Mouse (Mus musculus): ENCODE measurements at regions not wholly inside any gene's neighbourhood (a gene's known extent, or its start where the extent isn't known, plus 50 kb on each side); places are given as distances from the start of the nearest gene placed in this dataset.
A peak's percentile ranks its signal among the peaks of the same experiment; 100 is the strongest.

DNA sequence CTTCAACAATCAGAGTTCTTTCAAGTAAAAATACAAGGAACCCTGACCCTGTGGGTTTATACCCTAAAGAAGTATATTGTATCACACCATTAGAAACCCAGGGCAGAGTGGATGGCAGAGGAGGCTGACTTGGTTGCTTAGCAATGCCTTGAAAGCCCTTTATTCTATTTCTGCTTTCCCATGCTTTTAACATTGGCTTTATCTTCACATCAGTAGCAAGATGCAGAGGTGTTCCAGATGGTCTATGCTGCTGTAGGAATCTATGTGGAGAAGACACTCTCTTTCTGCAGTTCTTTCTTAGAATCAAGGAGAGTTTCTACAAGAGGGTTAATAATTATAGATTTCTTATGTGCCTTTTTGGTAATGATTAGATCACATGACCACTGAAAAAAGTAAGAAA, 313.7 kb downstream of the Pik3r1 start:
- TF ChIP-seq GATA4 (IDR thresholded peaks at IDR 0.05; ENCODE audit: insufficient replicate concordance, low read length): no peak

DNA sequence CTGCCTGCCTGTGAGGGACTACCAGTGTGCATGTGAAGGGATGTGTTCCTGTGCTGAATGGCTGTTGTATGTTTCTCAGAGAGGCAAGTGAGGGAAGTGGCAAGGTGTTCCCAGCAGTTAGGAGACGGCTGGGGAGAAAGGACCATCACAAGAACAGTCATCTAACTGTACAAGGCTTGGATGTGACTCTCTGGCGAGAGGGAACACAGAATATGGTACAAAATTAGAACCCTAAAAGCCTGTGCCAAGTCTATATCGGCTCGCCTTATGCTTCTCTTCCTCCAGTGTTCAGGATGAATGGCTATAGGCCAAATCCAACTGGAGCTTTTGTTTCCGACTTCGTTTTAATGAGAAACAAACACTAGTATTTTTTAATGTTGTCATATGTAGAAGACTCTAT, 317.5 kb downstream of the Pik3r1 start:
- TF ChIP-seq GATA4 (IDR thresholded peaks at IDR 0.05; ENCODE audit: insufficient replicate concordance, low read length): no peak

DNA sequence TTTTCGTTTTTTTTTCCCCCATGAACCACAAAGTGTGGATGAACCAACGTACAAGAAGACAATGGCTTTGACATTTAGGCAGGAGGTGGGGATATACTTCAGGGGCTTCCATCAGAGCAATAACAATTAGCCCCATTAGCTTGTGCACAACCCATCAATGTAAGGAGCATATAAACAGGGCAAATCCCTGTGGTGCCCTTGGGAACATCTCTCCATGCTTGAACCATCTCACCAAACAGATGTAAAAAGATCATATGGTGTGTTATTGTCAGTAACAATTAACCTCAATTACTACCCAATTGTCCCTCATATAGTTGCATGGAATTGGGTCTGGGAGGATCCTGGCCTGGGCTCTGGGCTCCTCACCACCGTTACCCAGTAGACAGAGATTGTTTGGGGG, 328.5 kb downstream of the Pik3r1 start:
- no peak for TF ChIP-seq GATA4 (IDR thresholded peaks at IDR 0.05; ENCODE audit: insufficient replicate concordance, low read length)

DNA sequence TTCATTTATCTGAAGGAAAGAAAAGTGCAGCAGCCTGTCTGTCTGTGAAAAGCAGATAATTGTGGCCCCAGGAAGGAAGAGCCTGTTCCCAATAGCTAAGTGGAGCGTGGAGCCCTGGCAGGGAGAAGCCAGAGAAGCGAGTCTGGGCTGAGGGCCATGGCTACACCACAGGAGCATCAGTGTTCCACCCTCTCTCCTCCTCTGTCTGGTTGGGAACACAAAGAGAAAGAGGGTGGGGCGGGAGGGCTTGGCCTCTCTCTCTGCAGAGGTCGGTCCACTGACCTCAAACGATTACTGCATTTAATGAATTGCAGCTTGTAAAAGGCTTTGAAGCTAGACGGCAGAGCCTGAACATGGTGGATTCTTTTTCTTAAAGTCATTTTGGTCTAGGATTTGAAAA, 329.0 kb downstream of the Pik3r1 start:
- no peak for TF ChIP-seq GATA4 (IDR thresholded peaks at IDR 0.05; ENCODE audit: insufficient replicate concordance, low read length)

DNA sequence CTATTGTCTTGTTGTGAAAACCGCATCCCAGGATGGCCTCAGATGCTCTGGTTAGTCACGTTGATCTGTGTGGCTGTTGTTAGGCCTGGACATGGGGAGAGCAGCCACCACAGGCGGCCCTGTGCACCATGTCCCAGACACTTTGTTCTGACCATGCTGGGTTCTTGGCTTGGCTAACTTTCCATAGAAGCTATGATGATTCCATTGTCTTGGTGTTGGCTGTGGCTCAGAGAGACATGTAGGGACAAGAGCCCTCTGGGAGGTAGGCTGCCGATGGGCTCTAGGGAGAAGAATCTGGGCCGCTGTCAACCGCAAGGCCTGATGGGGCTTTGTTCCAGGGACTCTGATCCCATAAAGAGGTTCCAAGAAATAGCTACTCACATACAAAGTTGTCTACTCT, 334.9 kb downstream of the Pik3r1 start:
- TF ChIP-seq GATA4 (IDR thresholded peaks at IDR 0.05; ENCODE audit: insufficient replicate concordance, low read length): no peak

DNA sequence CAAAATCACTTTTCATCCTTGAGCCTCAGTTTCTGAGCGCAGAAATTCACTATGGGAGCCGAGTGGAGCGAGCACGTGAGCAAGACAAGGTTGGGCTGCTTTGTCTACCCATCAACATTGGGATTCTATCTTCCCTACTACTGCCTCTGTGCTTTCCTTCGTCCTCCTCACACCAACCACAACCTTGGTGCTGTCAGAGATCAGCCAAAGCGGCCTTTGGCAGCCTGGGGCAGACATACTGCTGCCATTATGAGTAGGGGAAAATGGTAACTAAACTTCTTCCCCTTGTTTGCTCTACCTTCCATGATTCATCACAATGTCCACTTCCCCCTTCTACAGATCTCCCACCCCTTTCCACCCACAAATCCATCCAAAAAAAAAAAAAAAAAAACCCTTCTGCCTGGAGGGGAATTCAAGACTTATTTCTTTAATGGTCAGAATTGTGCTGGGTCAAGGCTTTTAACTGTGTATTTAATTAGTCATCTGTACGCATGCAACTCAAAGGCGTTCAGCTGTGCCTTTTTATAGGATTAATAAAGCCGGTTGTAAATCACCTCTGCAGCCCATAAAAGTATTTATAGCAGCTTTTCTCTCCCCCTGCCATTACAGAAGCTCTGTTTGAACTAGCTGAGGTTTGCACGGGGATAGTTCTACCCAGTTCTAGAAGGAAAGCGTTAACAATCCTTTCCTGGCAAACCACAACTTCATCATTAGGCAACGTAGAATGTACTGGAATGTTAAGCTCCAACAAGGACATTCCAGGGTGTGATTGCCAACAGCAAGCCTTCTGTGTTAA, 340.4 kb downstream of the Pik3r1 start:
- no peak for TF ChIP-seq GATA4 (IDR thresholded peaks at IDR 0.05; ENCODE audit: insufficient replicate concordance, low read length)

DNA sequence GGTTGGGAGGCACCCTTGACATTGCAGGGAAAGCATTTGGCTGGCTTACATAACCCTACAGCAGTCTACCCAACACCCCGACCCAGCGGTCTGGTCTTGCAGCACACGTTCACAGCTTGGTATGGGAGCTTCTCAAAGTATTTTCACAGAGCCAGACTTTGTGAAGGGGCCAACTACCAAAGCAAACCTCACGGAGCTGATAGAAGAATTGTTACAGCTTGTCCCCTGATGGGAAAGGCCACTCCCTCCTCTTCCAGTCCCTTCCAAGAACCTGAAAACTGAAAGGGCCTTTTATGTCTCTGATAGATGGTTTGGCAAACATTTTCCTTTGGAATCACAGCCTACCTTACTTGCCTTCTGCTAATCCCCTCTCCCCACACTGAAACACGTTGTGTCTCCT, 341.6 kb downstream of the Pik3r1 start:
- TF ChIP-seq GATA4 (IDR thresholded peaks at IDR 0.05; ENCODE audit: insufficient replicate concordance, low read length): no peak

DNA sequence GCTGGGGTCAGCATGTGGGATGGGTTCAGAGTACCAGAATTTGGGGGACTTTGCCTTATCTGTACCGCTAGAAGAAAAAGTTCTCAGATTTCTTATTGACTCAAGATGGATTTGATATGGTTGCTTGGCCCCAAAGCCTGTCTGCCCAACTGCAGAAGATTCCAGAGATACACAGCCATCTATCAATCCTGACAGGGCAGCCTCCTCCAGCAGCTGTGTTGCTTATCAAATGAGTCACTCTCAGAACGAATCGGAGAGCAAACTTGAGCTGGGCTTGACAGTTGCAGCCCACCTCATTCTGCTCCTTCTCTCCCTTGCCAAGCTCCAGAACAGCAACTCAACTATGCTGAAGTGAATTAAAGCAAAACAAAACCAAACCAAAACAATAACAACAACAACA, 345.9 kb downstream of the Pik3r1 start:
- TF ChIP-seq GATA4 (IDR thresholded peaks at IDR 0.05; ENCODE audit: insufficient replicate concordance, low read length): no peak

DNA sequence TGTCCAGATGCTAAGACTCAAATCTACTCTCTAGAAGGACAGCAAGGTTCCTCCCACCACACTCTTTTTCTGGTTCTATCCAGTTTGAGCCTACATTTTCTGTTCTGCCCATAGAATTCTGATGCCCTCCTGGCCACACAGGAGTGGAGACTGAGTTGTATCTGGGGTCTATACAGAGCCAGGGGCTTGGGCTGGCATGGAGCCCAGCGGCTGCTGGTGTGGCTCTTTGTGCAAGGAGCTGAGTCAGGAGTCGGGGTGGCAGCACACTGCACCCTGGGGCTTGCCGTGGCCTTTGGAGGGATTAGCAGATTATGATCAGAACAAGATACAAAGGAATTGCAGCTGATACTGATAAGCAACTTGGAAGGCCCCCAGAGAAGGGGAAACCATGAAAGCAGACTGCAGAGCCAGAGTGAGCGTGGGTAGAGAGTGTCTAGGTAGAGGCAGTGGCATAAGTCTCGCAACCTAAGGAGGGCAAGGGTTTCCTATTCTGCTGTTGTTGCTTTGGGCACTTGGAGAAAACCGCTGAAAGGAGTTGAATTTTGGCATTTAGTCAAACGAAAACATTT, 348.5 kb downstream of the Pik3r1 start:
- TF ChIP-seq GATA4 (IDR thresholded peaks at IDR 0.05; ENCODE audit: insufficient replicate concordance, low read length): no peak

DNA sequence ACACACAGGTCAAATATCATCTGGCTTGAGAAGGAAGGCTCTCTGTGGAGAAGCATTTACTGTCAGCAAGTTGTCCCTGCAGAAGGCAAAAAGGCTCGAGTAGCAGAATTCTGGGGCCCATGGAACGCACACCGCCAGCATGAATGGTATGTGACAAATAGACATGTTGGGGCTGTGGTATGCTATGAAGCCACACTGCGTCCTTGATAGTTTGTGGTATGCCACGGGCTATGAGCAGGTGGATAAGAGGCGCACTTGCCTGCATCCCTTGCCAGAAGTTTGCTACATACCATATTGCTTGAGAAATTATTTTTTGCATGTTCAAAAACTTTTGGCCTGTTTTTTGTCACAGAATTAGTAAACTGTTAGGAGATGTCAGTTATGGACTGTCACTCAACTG, 349.7 kb downstream of the Pik3r1 start:
- no peak for TF ChIP-seq GATA4 (IDR thresholded peaks at IDR 0.05; ENCODE audit: insufficient replicate concordance, low read length)

DNA sequence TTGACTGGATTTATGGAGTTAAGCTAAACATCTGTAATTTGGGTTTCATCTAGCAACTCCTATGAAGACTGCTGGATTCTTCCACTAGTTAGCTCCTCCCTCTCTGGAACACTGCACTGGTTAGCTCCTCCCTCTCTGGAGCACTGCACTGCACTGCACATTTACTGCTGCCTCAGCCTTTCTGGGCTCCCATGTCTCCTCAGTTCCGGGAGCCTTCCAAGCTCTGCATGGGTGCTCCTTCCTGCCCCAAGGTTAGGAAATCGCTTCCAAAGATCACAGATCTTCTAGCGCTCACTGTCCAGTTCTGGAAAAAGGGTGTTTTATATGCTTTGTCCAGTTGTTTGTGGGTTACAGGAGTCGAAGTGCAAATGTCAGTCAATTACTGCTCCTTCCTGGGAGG, 359.1 kb downstream of the Pik3r1 start:
- no peak for TF ChIP-seq GATA4 (IDR thresholded peaks at IDR 0.05; ENCODE audit: insufficient replicate concordance, low read length)

DNA sequence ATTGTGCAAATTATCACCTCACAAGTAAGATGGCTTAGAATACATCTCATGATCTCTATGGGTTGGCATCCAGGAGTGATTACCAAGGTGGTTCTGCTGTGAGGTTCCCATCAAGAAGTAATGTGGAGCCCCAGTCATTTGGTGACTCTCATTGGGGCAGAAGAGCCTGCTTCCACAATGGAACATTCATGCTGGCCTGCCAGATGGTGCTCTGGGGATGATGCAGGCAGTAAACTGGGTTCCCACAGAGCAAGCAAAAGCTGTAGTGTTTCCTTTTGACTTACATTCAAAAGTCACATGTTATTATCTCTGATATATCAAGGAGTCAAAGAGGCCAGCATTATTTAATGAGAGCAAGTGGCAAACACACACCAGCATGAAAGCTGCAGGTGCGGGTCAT, 360.4 kb downstream of the Pik3r1 start:
- TF ChIP-seq GATA4 (IDR thresholded peaks at IDR 0.05; ENCODE audit: insufficient replicate concordance, low read length): no peak

DNA sequence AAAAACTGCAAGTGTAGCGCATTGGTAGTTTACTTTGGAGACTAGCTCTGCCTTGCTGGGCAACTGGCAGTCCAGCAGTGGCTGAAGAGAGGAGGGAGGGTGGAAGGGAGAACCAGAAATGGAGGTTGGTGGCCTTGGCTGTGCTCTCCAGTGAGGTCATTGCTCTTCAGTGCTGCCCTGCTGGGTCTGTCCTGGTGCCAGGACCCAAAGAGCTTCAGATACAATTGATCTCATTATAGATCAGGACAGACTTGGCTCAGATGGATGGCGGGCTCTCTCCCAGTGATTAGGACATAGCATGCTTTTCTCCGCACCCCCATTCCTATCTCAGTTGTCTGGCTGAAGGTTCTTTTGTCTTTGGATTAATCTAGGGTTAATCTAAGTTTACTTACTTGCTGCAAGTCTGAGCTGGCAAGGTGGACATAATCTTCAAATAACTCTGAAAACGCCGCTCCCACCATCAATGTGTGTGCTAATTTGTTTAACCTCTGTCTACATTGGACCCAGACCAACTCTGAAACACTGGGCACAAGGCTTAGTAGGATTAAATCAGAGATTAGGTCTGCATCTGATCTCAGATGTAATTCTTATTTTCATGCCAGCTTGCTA, 394.3 kb downstream of the Pik3r1 start:
- peak; percentile 92 for TF ChIP-seq GATA4 (IDR thresholded peaks at IDR 0.05; ENCODE audit: insufficient replicate concordance, low read length)

DNA sequence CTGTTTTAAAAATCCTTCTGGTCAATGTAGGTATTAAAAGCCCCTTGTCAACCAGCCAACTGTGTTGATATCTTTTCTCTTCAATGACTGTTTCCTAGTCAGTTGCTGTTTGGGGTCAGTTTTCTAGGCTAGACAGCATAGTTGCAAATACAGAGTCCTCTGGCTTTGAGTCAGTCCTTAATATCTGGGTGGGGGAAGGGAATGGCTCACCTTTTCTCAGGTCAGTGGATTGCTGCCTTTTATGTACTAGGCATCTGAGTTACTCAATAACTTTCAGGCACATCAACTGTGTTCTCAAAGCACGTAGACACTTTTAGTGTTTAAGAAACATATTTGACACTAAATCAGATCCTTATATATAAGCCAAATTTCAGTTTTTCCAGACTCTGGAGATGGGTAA, 396.1 kb downstream of the Pik3r1 start:
- no peak for TF ChIP-seq GATA4 (IDR thresholded peaks at IDR 0.05; ENCODE audit: insufficient replicate concordance, low read length)

DNA sequence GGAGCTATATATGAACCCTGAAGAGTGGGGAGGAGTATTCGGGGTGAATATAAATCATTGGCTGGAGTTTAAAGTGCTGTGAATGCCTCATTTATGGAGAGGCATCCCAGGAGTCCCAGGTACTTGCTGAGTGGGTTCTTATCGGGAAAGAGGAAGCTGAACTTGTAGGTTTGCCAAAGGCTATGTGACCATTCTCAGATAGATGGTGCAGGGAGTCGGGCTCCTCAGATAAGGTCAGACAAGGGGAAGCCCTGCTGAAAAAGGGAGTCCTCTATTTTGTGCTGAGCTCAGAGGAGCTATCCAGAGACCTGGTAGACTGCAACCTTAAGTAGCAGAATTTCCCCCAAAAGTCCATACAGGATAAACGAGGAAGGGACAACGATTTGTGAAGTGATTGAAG, 399.8 kb downstream of the Pik3r1 start:
- TF ChIP-seq GATA4 (IDR thresholded peaks at IDR 0.05; ENCODE audit: insufficient replicate concordance, low read length): no peak

DNA sequence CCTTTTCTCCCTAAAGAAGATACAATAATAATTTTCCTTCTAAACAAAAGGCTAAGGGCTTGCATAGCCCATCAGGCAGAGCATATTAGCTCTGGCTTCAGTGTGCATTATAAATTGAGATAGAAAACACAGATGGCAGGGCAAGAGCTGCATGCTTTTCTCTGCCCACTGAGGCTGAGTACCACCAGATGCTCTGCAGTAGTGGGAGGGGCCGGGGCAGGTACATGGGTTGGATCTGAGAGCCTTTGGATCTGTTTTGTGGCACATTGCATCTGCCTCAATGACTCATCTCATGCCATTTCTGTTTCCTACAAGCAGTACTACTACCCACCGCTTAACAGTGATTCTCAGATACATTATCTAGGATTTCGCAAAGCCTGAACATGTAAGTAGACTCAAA, 412.7 kb downstream of the Pik3r1 start:
- TF ChIP-seq GATA4 (IDR thresholded peaks at IDR 0.05; ENCODE audit: insufficient replicate concordance, low read length): no peak
